Mouse (Mus musculus) liver, embryonic 15.5 days (tissue): ENCODE results near the gene Glis1. TPM values are rescaled to one million over a fixed set of nuclear protein-coding genes. Genes with fewer than 3 reads are reported as not detected.

ENCODE experiments used
- ATAC-seq: fragments of 200-750 bp; cut with Nextera tagmentation; 2 replicates; pipeline ENCODE4 v1.8.0; 2017; ENCODE audit warnings: moderate number of reproducible peaks, mild to moderate bottlenecking, moderate library complexity; ENCODE audit not compliant: insufficient read depth
- H3K27ac ChIP-seq: fragments of 300-500 bp; sonication (generic); replicated peaks from 2 replicates; pipeline ENCODE4 v1.5.1; 2015; ENCODE audit warnings: mild to moderate bottlenecking, inconsistent platforms
- H3K27me3 ChIP-seq: fragments of 300-500 bp; sonication (generic); 2 replicates; pipeline ENCODE4 v1.6.1; 2015; ENCODE audit warnings: mild to moderate bottlenecking, inconsistent platforms
- H3K36me3 ChIP-seq: fragments of 300-500 bp; sonication (generic); replicated peaks from 2 replicates; pipeline ENCODE4 v1.6.1; 2015; ENCODE audit warnings: moderate library complexity, mild to moderate bottlenecking, inconsistent platforms
- H3K4me1 ChIP-seq: fragments of 300-500 bp; sonication (generic); replicated peaks from 2 replicates; pipeline ENCODE4 v1.6.1; 2015; ENCODE audit warnings: inconsistent platforms
- H3K4me2 ChIP-seq: fragments of 300-500 bp; sonication (generic); 2 replicates; pipeline ENCODE4 v1.6.1; 2015; ENCODE audit warnings: moderate library complexity, mild to moderate bottlenecking, inconsistent platforms
- H3K4me3 ChIP-seq: fragments of 300-500 bp; sonication (generic); replicated peaks from 2 replicates; pipeline ENCODE4 v1.5.1; 2015; ENCODE audit warnings: mild to moderate bottlenecking, inconsistent platforms
- H3K9ac ChIP-seq: fragments of 300-500 bp; sonication (generic); 2 replicates; pipeline ENCODE4 v1.6.1; 2015; ENCODE audit warnings: moderate library complexity, mild to moderate bottlenecking, inconsistent platforms
- H3K9me3 ChIP-seq: fragments of 300-500 bp; sonication (generic); replicated peaks from 2 replicates; pipeline ENCODE4 v1.6.1; 2016; ENCODE audit warnings: inconsistent platforms
- WGBS: fragments of 180-500 bp; shearing (Covaris S2); methylation state at CpG from one replicate; pipeline ENCODE4 v1.1.7; 2015; ENCODE audit warnings: mixed read lengths; ENCODE audit not compliant: insufficient replicate concordance; 5-methylcytosine and 5-hydroxymethylcytosine counted together
- polyA plus RNA-seq: library from polyadenylated mRNA; unstranded; fragments of >200 nt; fragmentation: Nextera tagmentation; extraction: Ambion mirVana; gene quantifications from 2 replicates; pipeline ENCODE4 v1.2.1, GENCODE M21; 2015

The Glis1 gene
- 0.14 and 0.38 TPM in 2 replicates for polyA plus RNA-seq

- no peaks in the 10 kb centered on the region for H3K36me3 ChIP-seq
- peak within 1 kb of the TSS; percentile 57 for H3K4me3 ChIP-seq
- under 1% methylated on average over 106 of the region's 112 CpGs for WGBS
- H3K4me1 ChIP-seq, result peaks cover 16% of the 10 kb centered on the region
- no peaks in the 10 kb centered on the region for H3K9me3 ChIP-seq
- peak within 1 kb of the TSS; percentile 78 for H3K4me2 ChIP-seq
- H3K27ac ChIP-seq, result no peak within 1 kb of the TSS
- peak; percentile 80 for ATAC-seq
- H3K27me3 ChIP-seq, result peaks cover 77% of the 10 kb centered on the region
- H3K9ac ChIP-seq, result no peak within 1 kb of the TSS
Measured at GRCm38 (mm10) chr4:107434356-107435237, at the start of gene Glis1. Gene Glis1 (plus strand): TSS chr4:107434591.

DNA sequence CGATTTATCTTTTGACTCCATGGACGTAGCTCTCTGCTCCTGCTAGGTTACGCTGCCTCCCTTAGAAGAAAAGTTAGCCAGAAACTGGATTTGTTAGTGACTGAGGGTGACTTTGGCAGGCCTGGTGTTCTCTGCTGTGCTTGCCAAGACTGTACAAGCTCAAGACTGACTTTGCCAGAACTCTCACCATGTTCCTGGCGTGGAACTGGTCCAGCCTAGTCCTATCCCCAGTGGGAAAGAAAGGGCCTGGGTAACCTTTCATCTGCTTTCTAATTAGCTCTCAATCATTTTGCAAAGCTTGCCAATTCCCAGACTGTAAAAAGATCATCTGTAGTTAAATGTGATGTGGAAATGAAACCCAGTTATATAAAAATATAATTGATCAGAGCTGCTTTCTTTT lies 47.4 kb upstream of the Glis1 start:
- WGBS, result 86% methylated on average over 4 of the region's 4 CpGs
- no peak for ATAC-seq
- peaks cover 85% of the 10 kb centered on the region for H3K36me3 ChIP-seq
- no peaks in the 10 kb centered on the region for H3K4me1 ChIP-seq
- H3K4me3 ChIP-seq, result no peak overlapping the region
- H3K9me3 ChIP-seq, result no peaks in the 10 kb centered on the region
- no peak overlapping the region for H3K9ac ChIP-seq
- H3K4me2 ChIP-seq, result no peak overlapping the region
- H3K27me3 ChIP-seq, result no peaks in the 10 kb centered on the region
- no peak overlapping the region for H3K27ac ChIP-seq

DNA sequence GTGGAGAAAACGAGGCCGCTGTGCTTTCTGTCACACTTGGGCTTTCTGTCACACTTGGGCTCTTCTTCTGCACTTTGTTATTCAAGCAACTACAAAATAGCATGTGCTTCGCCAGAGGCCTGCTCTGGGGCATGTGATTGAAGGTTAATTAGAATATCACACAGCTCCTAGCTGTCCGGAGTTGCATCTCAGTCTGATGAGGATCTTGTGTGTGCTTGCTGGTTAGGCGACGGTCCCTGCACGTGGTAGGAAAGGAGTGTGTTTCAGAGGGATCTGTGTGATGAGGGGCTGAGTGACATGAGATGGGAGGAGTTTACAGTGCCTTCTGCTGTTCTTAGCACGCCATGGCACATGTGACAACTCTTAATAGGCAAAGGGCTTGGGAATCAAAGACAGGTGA lies 46.9 kb upstream of the Glis1 start:
- Histone ChIP-seq H3K4me2 (no peak overlapping the region), H3K27ac (no peak overlapping the region), H3K4me3 (no peak overlapping the region), H3K36me3 (peaks cover 86% of the 10 kb centered on the region), H3K9ac (no peak overlapping the region), H3K27me3 (no peaks in the 10 kb centered on the region), H3K9me3 (no peaks in the 10 kb centered on the region), H3K4me1 (no peaks in the 10 kb centered on the region)
- 83% methylated on average over 8 of the region's 8 CpGs for WGBS
- no peak for ATAC-seq

DNA sequence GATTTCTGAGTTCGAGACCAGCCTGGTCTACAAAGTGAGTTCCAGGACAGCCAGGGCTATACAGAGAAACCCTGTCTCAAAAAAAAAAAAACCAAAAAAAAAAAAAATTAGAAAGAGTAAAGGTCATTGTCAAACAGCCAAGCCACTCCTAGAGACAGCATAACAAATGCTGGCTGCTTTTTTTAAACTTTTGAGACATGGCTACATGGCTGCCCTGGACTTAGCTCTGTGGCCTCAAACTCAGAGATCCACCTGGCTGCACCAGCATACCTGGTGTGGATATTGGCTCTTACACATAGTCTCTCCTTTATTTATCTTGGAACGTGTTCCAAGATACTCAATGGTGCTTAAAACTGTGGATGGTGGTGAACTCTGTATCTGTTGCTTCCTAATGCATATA lies 46.1 kb upstream of the Glis1 start:
- 81% methylated on average over 2 of the region's 2 CpGs for WGBS
- Histone ChIP-seq H3K4me3 (no peak overlapping the region), H3K9me3 (no peaks in the 10 kb centered on the region), H3K4me1 (no peaks in the 10 kb centered on the region), H3K9ac (no peak overlapping the region), H3K27me3 (no peaks in the 10 kb centered on the region), H3K27ac (no peak overlapping the region), H3K4me2 (no peak overlapping the region), H3K36me3 (peaks cover 83% of the 10 kb centered on the region)
- ATAC-seq, result no peak

- no peak overlapping the region for H3K9ac ChIP-seq
- no peaks in the 10 kb centered on the region for H3K9me3 ChIP-seq
- WGBS, result 84% methylated on average over 3 of the region's 3 CpGs
- ATAC-seq, result no peak
- peaks cover 84% of the 10 kb centered on the region for H3K36me3 ChIP-seq
- H3K27me3 ChIP-seq, result no peaks in the 10 kb centered on the region
- H3K4me2 ChIP-seq, result no peak overlapping the region
- no peaks in the 10 kb centered on the region for H3K4me1 ChIP-seq
- no peak overlapping the region for H3K27ac ChIP-seq
- no peak overlapping the region for H3K4me3 ChIP-seq
Measured at GRCm38 (mm10) chr4:107389345-107389744, 45.0 kb upstream of the Glis1 start.

DNA sequence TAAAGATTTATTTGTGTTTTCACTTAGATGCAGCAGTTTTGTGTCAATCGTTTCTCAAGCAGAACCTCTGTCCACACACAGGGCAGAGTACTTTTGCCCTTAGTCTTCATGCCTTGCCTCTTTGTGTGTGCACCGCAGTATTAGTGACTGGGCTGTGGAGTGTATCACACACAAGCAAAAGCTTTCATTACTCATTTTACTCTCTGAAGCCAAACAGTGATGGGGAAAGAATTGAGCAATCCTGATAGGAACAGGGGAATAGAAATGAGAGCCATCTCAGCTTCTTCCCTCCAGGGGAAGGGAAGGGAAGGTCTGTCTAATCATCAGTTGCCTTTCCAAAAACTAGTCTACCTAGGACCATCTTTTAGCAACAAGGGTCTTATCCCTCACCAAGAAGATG lies 40.6 kb upstream of the Glis1 start:
- Histone ChIP-seq H3K9ac (no peak overlapping the region), H3K4me2 (no peak overlapping the region), H3K4me3 (no peak overlapping the region), H3K9me3 (no peaks in the 10 kb centered on the region), H3K4me1 (no peaks in the 10 kb centered on the region), H3K36me3 (peaks cover 82% of the 10 kb centered on the region), H3K27ac (no peak overlapping the region), H3K27me3 (no peaks in the 10 kb centered on the region)
- no peak for ATAC-seq
- 78% methylated on average over 2 of the region's 2 CpGs for WGBS

GRCm38 (mm10) chr4:107420202-107420601 lies 14.2 kb upstream of the Glis1 start:
- Histone ChIP-seq H3K4me2 (no peak overlapping the region), H3K27ac (no peak overlapping the region), H3K36me3 (peaks cover 16% of the 10 kb centered on the region), H3K9me3 (no peaks in the 10 kb centered on the region), H3K4me3 (no peak overlapping the region), H3K9ac (no peak overlapping the region), H3K27me3 (peaks cover 3% of the 10 kb centered on the region; the same call in 1 of the 2 replicates), H3K4me1 (peaks cover 11% of the 10 kb centered on the region)
- ATAC-seq, result no peak
- 63% methylated on average over 4 of the region's 4 CpGs for WGBS

DNA sequence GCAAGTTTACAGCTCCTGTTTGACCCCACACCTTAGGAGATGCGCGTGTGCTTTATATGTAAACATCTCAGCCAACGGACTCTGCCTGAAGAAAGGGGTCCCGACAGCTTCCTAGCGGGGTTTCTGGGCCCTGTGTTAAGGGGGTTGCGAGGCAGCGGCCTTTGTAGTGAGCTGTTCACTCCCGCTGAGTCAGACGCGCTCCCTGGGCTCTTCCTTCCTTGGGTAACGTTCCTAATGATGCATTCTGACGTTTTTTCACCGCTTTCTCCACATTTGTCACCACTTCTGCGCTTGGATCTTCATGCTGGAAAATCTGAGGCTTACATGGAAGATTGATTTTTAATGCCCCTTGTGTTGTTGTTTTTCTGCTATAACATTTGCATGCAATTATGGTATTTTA lies 12.7 kb upstream of the Glis1 start:
- H3K36me3 ChIP-seq, result 0 out of 2 replicates have a peak, but pooled peaks cover 6% of the 10 kb centered on the region
- no peaks in the 10 kb centered on the region for H3K9me3 ChIP-seq
- 4% methylated on average over 14 of the region's 14 CpGs for WGBS
- no peak for ATAC-seq
- H3K4me2 ChIP-seq, result peak overlapping the region; percentile 64
- H3K9ac ChIP-seq, result no peak overlapping the region
- H3K4me3 ChIP-seq, result peak overlapping the region; percentile 29
- H3K4me1 ChIP-seq, result peaks cover 11% of the 10 kb centered on the region
- H3K27me3 ChIP-seq, result peaks cover 3% of the 10 kb centered on the region; the same call in 1 of the 2 replicates
- no peak overlapping the region for H3K27ac ChIP-seq

GRCm38 (mm10) chr4:107422176-107422575 lies 12.2 kb upstream of the Glis1 start:
- no peak overlapping the region for H3K4me3 ChIP-seq
- no peaks in the 10 kb centered on the region for H3K9me3 ChIP-seq
- no peak overlapping the region for H3K27ac ChIP-seq
- H3K36me3 ChIP-seq, result 0 out of 2 replicates have a peak, but pooled peaks cover 6% of the 10 kb centered on the region
- H3K27me3 ChIP-seq, result peaks cover 3% of the 10 kb centered on the region; the same call in 1 of the 2 replicates
- no peak overlapping the region for H3K9ac ChIP-seq
- H3K4me2 ChIP-seq, result peak overlapping the region; percentile 64; the same call in 1 of the 2 replicates
- 25% methylated on average over 6 of the region's 6 CpGs for WGBS
- ATAC-seq, result no peak
- H3K4me1 ChIP-seq, result peaks cover 11% of the 10 kb centered on the region

DNA sequence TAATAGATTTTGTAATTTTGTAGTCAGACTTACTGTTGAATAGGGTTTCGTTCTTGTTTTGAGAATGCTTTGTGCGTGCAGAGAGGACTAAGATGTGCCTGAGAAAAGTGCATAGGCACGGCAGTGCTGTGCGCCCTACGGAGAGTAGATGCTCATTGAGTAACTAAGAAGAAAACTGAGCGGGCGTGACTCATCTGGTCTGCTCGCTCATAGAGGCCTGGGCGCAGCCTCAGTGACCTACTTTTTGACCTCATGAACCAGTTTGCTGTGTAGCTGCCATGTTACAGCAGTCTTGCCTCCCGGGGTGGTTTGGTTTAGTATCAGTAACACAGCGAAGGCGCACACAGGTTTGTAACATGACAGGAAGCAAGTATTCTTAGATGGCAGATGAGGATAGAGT lies 8.8 kb upstream of the Glis1 start:
- Histone ChIP-seq H3K9ac (no peak overlapping the region), H3K27ac (no peak overlapping the region), H3K4me3 (no peak overlapping the region), H3K27me3 (peaks cover 3% of the 10 kb centered on the region; the same call in 1 of the 2 replicates), H3K36me3 (no peaks in the 10 kb centered on the region), H3K9me3 (no peaks in the 10 kb centered on the region), H3K4me1 (peaks cover 11% of the 10 kb centered on the region), H3K4me2 (no peak overlapping the region)
- no peak for ATAC-seq
- 80% methylated on average over 12 of the region's 12 CpGs for WGBS

DNA sequence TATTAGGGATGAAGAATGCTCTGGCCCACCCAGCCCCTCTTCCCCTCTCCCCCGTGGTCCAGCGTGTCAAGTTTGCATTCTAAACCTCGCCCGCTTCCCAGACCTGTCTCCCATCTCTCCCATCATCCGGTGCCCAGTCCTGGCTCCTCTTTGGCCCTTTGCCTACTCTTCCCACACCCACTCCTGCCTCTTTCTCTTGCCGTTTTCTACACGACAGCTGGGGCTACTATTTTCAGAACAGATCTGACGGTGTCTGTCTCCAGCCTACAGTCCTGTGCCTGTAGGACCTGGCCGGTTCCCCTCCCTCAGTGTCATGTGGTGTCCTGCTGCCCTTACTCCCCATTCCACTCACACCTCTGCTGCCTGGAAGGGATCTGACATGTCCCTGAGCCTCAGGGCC lies 7.8 kb upstream of the Glis1 start:
- Histone ChIP-seq H3K9ac (no peak overlapping the region), H3K9me3 (no peaks in the 10 kb centered on the region), H3K27me3 (peaks cover 5% of the 10 kb centered on the region; the same call in 1 of the 2 replicates), H3K27ac (no peak overlapping the region), H3K4me1 (peaks cover 5% of the 10 kb centered on the region), H3K4me3 (no peak overlapping the region), H3K4me2 (no peak overlapping the region), H3K36me3 (no peaks in the 10 kb centered on the region)
- ATAC-seq, result no peak
- WGBS, result 71% methylated on average over 9 of the region's 9 CpGs
